Mouse (Mus musculus) skeletal muscle tissue, adult 2 months (tissue): ENCODE measurements around the gene Rad51b.

Experiments used
- DNase-seq: peaks from one replicate; pipeline ENCODE4 v3.0.0-alpha.2; 2012; ENCODE audit warnings: low read depth, low spot score

Gene Rad51b

DNA sequence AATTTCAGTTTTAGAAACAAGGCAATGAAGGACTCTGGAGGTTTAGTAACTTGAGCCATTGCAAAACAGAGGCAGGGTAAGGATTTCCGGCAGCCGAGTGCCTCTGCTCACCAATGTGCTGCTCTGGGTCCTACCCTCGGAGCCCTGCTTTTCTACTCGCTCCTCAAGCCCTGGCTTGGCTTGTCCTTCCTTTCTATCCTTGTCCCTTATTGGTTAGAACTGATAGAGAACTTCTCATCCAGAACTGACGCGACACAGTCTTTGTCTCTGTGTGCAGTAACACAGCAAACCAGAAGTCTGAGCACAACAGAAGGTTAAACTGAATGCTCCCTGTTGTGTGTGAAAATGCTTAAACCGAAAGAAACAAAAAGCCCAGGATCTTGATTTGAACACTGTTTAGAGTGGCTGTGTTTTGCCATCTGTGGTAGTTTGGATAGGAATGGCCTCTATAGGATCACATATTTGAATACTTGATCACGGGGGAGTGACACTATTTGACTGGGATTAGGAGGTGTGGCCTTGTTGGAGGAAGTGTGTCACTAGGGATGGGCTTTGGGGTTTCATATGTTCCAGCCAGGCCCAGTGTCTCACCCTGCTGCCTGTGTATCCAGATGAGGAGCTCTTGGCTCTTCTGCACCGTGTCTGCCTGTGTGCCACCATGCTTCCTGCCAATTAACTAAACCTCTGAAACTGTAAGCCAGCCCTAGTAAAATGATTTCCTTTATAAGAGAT, 389.7 kb downstream of the Rad51b start:
- DNase-seq, result no peak

DNA sequence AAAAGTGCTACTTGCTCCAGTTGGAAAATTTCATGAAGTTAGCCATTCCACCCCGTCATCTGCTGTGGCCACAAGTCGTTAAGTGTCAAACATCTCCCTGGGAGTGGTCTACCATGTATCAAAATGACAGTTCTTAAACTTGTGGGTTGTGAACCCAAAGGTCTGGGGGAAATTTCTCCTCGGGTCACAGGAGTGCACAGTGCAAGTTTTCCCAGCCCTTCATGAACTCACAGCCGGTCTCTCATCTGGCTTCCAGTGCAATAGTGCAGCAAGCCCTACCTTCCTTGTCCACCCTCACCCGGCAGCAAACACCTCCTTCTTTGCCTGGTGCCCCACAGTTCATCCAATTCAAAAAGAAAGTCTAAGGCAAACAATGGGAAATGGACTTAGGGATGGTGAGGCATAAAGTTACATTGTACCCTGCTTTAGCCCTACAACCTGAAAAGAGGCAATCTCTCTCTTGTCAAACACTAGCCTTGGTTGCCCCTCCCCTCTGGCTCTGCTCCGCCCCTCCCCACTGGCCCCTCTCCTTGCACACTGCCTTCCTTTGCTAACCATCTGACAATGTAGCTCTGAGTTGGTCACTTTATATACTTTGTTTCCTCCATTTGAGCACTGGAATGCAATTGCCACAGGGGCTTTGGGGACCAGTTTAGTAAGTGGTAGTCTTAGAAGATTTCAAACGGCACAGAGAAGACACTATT, 390.8 kb downstream of the Rad51b start:
- no peak for DNase-seq

DNA sequence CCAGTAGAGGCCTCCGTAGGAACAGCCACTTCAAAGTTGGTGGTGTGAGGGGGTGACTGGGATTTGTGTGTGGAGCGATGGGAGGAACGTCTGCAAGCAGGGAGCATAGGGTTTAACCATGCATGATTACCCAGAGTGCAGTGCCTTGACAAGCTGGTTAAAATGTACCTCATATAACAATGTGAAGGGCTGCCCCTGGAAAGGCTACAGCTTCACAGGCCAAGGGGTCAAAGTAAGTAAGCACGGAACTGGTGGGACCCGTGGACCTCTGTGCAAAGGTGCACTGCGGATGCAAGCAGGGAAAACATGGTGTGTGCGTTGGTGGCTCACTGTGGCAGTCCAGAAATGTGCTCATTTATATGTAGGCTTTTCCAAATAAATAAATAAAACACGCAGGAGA, 392.2 kb downstream of the Rad51b start:
- DNase-seq, result no peak

DNA sequence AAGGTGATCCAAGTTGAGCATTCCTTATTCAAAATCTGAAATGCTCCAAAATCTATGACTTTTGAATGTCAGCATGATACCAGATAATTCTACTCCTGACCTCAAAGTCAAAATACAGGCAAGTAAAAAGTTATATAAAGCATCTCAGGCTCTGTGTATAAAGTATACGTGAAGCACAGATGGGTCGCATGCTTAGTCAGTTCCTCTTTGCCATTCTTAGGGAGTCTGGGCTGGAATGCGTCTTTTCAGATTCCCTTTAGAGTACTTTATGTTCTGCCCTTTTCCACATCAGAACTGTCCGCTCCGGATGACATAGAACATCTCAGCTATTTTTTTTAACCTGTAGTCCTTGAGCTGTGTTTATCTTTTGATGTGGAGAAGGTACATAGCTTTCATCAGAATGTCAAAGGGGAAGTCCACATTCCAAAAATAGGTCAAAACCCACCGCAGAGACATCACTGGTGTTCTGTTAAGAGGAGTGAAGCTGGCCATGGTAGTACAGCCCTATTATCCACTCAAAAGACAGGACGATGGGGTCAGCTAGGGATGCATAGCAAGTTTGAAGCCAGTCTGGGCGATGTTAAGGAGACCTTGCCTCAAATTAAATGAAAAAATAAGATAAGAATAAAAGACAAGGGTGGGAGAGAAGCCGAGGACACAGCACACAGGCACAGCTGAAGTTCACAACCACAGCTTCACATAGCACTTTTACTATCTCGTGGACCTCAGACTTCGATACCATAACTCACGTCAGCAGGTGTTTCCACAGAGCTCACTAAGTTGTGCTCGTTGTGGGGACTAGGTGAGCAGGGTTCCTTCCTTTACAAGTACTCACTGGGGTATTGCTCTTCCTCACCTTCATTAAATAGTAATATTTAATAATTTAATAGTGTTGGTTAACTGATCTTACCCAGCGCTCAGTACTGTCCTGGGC, 395.1 kb downstream of the Rad51b start:
- DNase-seq, result no peak

DNA sequence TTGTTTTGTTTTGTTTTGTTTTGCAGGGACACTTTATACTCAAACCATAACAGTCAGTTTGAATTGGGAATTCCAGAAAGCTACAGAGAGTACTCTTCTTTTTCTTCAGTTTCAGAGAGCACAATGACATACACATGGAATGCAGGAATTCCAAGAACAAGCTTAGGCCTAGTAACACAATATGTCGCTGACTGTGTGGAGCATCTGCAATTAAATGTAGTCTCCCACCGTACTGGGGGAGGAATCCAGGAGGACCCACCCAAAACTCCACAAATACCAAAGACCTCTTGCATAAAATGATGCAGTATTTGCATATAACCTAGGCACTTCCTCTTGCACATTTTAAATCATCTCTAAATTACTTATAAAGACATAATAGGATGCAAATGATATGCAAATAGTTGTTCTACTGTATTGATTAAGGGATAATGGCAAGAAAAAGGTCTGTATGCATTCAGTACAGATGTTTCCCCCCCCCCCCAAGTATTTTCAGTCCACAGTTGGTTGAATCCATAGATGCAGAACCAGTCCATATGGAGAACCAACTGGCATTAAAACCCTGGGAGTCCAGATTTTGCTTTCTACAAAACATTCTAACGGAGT, 398.9 kb downstream of the Rad51b start:
- no peak for DNase-seq

DNA sequence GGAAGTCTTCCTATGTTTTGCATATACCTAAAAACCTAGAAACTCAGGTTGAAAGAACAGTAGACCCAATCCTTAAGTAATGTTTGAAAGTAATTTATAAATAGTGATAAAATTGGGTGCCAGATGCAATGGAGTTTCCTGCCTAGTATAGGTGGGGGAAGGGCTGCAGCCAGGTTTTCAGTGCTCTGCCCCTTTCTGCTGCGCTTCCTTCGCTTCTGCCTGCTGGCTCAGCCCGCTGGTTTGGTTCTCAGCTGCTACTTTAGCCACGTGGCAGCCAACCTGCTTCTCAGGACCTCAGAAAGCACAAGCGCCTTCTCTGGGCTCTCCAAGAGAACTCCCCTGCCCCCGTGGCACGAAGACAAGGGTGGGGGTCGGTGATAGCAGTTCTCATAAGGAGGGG, 406.5 kb downstream of the Rad51b start:
- no peak for DNase-seq

DNA sequence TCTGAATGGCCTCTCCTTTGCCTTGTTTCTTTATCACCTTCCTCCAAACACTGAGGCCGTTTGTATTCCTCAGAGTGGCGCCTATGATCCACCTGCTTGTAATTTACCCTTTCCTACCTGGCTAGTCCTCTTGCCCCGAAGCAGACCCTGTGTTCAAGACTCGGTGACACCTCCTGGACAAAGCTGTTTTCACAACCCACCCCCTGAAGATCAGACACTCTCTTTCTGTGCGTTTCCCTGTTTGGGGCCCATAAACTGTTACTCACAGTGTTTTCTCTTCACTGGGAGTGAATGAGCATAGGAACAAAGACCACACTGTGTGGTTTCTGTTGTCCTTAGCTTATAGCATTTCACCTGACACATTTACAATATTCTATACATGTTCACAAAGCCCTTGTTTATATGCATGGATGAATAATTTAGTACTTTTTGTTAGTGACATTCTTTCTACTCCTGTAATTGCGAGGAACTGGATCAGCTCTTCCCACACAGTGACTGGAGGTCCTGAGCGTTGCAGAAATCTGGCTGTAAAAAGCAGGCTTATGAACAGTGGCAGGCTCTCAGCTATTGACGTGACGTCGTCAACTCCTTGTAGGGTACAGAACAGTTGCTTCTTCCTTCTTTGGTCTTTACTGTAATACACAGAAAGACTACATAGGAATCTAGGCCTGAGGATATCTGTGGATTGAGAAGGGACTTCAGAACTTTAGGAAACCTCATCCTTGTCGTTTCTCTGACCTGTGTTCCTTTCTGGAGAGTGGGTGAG, 408.6 kb downstream of the Rad51b start:
- DNase-seq, result no peak

- no peak for DNase-seq
These were observed 410.7 kb downstream of the Rad51b start for GRCm38 (mm10) chr12:79707565-79708422.

- peak; percentile 47 for DNase-seq
These were observed 411.3 kb downstream of the Rad51b start for GRCm38 (mm10) chr12:79708423-79708733.

GRCm38 (mm10) chr12:79713286-79713685, 416.2 kb downstream of the Rad51b start:
- DNase-seq, result no peak

GRCm38 (mm10) chr12:79714484-79714883, 417.4 kb downstream of the Rad51b start:
- no peak for DNase-seq

- no peak for DNase-seq
These were observed 418.6 kb downstream of the Rad51b start for GRCm38 (mm10) chr12:79715506-79716345.

GRCm38 (mm10) chr12:79719091-79719846, 422.2 kb downstream of the Rad51b start:
- DNase-seq, result no peak

DNA sequence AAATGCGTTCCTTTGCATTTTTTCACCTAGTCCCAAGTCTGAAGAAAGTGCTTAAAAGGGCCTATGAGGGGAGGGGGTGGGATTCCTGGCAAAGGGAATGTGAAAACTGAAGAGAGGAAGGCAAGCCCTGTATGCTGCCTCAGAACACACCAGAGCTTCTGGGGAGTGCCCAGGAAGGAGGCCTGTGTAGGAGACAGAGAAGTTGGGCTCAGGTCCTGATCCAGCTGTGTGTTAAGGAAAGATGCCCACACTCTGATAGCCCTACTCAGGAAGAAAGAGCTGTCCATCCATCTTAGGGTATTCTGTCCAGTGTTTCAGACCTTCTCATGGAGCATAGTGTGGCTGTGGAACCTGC, 422.7 kb downstream of the Rad51b start:
- no peak for DNase-seq

- no peak for DNase-seq
These were observed 427.8 kb downstream of the Rad51b start for GRCm38 (mm10) chr12:79724875-79725274.

- DNase-seq, result no peak
These were observed 428.6 kb downstream of the Rad51b start for GRCm38 (mm10) chr12:79725711-79726110.

DNA sequence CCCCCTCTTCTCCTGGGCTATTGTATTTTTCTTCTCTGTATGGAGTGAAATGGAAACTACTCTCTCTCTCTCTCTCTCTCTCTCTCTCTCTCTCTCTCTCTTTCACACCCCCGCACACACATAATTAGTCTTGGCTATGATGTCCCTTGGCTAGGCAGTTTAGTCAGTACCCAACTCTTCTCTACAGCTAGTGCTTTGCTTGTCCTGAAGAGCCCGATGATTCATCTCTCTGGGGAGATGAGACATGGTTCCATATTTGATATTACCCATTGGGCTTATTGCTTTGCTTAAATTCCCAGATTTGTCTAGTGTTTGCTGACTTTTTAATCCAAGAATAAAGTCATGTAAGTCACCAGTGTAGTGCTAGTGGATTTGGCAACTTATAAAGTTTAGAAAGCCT, 429.0 kb downstream of the Rad51b start:
- peak; percentile 87 for DNase-seq

- DNase-seq, result no peak
These were observed 429.9 kb downstream of the Rad51b start for GRCm38 (mm10) chr12:79726959-79727358.
